Mouse (Mus musculus): ENCODE data around the gene Lctl.

- TF ChIP-seq EP300 (IDR thresholded peaks at IDR 0.05; ENCODE audit: low read length) (no peak), BHLHE40 (IDR thresholded peaks at IDR 0.05; ENCODE audit: low read depth, low read length) (no peak), NRF1 (IDR thresholded peaks at IDR 0.05; ENCODE audit: low read depth, low read length) (no peak), ZC3H11A (IDR thresholded peaks at IDR 0.05; ENCODE audit: low read depth, low read length) (no peak), CTCF (conservative IDR thresholded peaks at IDR 0.05 in 1 of 2, IDR thresholded peaks at IDR 0.05 in 1 of 2; ENCODE audit: low read depth in 2 of 2, low read length in 2 of 2) (no peak), ZNF384 (IDR thresholded peaks at IDR 0.05; ENCODE audit: low read depth, low read length) (no peak), POLR2A (IDR thresholded peaks at IDR 0.05; ENCODE audit: low read depth, low read length) (no peak), HCFC1 (IDR thresholded peaks at IDR 0.05; ENCODE audit: low read depth, low read length) (no peak), JUN (IDR thresholded peaks at IDR 0.05; ENCODE audit: insufficient read depth, low read depth, low read length) (no peak), E2F4 (IDR thresholded peaks at IDR 0.05; ENCODE audit: insufficient replicate concordance, low read depth, low read length) (no peak), RAD21 (IDR thresholded peaks at IDR 0.05; ENCODE audit: low read depth, low read length) (no peak), USF2 (conservative IDR thresholded peaks at IDR 0.05; ENCODE audit: low read depth, low read length) (no peak)
These were observed 40.5 kb upstream of the Lctl start for GRCm38 (mm10) chr9:64076412-64076811.
